Mouse (Mus musculus) embryonic facial prominence, embryonic 12.5 days (tissue): ENCODE results near the gene Sdk2. TPM values are rescaled to one million over a fixed set of nuclear protein-coding genes. Genes with fewer than 3 reads are reported as not detected.

ENCODE experiments used
- ATAC-seq: fragments of 200-750 bp; cut with Nextera tagmentation; 2 replicates; pipeline ENCODE4 v1.8.0; 2017; ENCODE audit not compliant: insufficient number of reproducible peaks, insufficient read depth, low FRiP score, low TSS enrichment
- H3K27ac ChIP-seq: fragments of 300-500 bp; sonication (generic); 2 replicates; pipeline ENCODE4 v1.5.1; 2016; ENCODE audit warnings: mild to moderate bottlenecking
- H3K27me3 ChIP-seq: fragments of 300-500 bp; sonication (generic); 2 replicates; pipeline ENCODE4 v1.6.1; 2016; ENCODE audit warnings: mild to moderate bottlenecking, moderate library complexity
- H3K36me3 ChIP-seq: fragments of 300-500 bp; sonication (generic); 2 replicates; pipeline ENCODE4 v1.6.1; 2016; ENCODE audit warnings: mild to moderate bottlenecking
- H3K4me1 ChIP-seq: fragments of 300-500 bp; sonication (generic); 2 replicates; pipeline ENCODE4 v1.6.1; 2016
- H3K4me2 ChIP-seq: fragments of 300-500 bp; sonication (generic); replicated peaks from 2 replicates; pipeline ENCODE4 v1.6.1; 2016; ENCODE audit warnings: mild to moderate bottlenecking, moderate library complexity
- H3K4me3 ChIP-seq: fragments of 300-500 bp; sonication (generic); 2 replicates; pipeline ENCODE4 v1.5.1; 2016; ENCODE audit warnings: mild to moderate bottlenecking
- H3K9ac ChIP-seq: fragments of 300-500 bp; sonication (generic); 2 replicates; pipeline ENCODE4 v1.6.1; 2016; ENCODE audit warnings: mild to moderate bottlenecking, moderate library complexity
- H3K9me3 ChIP-seq: fragments of 300-500 bp; sonication (generic); 2 replicates; pipeline ENCODE4 v1.6.1; 2016; ENCODE audit warnings: mild to moderate bottlenecking, moderate library complexity
- WGBS: fragments of 180-500 bp; shearing (Covaris S2); methylation state at CpG from one replicate; pipeline ENCODE4 v1.1.7; 2016; 5-methylcytosine and 5-hydroxymethylcytosine counted together
- polyA plus RNA-seq: library from polyadenylated mRNA; unstranded; fragments of >200 nt; fragmentation: Nextera tagmentation; extraction: Ambion mirVana; gene quantifications from 2 replicates; pipeline ENCODE4 v1.2.1, GENCODE M21; 2016

Sdk2 gene
- polyA plus RNA-seq, 1 experiment from 2014 or later = 3.8 TPM

GRCm38 (mm10) chr11:113927231-113927630, 139.6 kb downstream of the Sdk2 start:
- Histone ChIP-seq H3K9ac (no peak overlapping the region), H3K4me1 (peaks cover 10% of the 10 kb centered on the region), H3K4me3 (no peak overlapping the region), H3K9me3 (no peaks in the 10 kb centered on the region), H3K36me3 (no peaks in the 10 kb centered on the region), H3K4me2 (no peak overlapping the region), H3K27me3 (no peaks in the 10 kb centered on the region), H3K27ac (no peak overlapping the region)
- ATAC-seq = no peak
- WGBS = 90% methylated on average over 11 of the region's 11 CpGs

- Histone ChIP-seq H3K4me3 (no peak overlapping the region), H3K4me2 (no peak overlapping the region), H3K27ac (no peak overlapping the region), H3K4me1 (no peaks in the 10 kb centered on the region), H3K36me3 (no peaks in the 10 kb centered on the region), H3K9ac (no peak overlapping the region), H3K9me3 (no peaks in the 10 kb centered on the region; the same call in 1 of the 2 replicates), H3K27me3 (no peaks in the 10 kb centered on the region)
- 56% methylated on average over 5 of the region's 5 CpGs for WGBS
- no peak for ATAC-seq
Observed at GRCm38 (mm10) chr11:113923137-113923536, 143.7 kb downstream of the Sdk2 start.

GRCm38 (mm10) chr11:113903131-113903860, 163.6 kb downstream of the Sdk2 start:
- ATAC-seq = no peak
- H3K27ac ChIP-seq = no peak overlapping the region
- no peak overlapping the region for H3K9ac ChIP-seq
- 0 out of 2 replicates have a peak, but pooled peaks cover 2% of the 10 kb centered on the region for H3K4me1 ChIP-seq
- H3K4me3 ChIP-seq = no peak overlapping the region
- H3K36me3 ChIP-seq = no peaks in the 10 kb centered on the region
- WGBS = 79% methylated on average over 16 of the region's 16 CpGs
- no peaks in the 10 kb centered on the region for H3K27me3 ChIP-seq
- no peaks in the 10 kb centered on the region for H3K9me3 ChIP-seq
- H3K4me2 ChIP-seq = no peak overlapping the region

DNA sequence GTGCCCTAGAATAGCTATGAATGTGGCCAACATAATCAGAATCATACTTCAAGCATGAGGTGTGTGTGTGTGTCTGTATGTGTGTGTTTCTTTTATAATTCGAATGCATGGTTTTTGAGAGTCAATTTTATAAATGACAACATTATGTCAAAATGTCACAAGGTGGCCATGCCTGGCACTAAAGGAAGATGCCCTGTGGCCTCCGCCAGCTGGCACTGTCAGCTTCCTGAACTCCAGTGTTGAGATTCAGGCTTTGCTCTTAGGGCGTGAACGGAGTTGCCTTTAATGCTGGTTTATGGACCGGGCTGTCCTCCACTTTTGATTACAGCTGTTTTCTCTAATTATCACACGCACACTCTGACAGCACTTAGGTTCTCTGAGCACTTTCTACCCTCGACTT, 164.9 kb downstream of the Sdk2 start:
- Histone ChIP-seq H3K27me3 (no peaks in the 10 kb centered on the region), H3K4me1 (no peaks in the 10 kb centered on the region), H3K9me3 (no peaks in the 10 kb centered on the region), H3K36me3 (no peaks in the 10 kb centered on the region), H3K4me2 (no peak overlapping the region), H3K9ac (no peak overlapping the region), H3K4me3 (no peak overlapping the region), H3K27ac (no peak overlapping the region)
- ATAC-seq = no peak
- 83% methylated on average over 7 of the region's 7 CpGs for WGBS

DNA sequence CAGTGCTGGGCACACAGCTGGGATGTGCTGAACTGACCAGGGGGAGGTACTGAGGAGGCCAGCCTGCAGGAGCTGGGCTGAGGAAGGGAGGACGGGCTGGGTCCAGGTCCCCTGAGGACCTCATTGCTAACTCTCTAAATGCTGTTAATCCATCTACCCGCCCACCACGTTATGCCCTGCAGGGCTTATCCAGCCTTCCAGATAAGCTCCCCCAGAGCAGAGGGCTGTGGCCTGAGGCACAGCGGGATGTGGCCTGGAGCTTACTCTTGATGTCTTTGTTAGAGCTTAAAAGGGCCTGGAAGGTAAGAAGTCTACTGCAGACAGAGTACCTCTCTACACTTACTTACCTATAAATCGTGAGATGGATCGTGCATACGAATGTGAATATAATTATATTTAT, 168.2 kb downstream of the Sdk2 start:
- peaks cover 3% of the 10 kb centered on the region; the same call in 1 of the 2 replicates for H3K4me1 ChIP-seq
- 34% methylated on average over 7 of the region's 7 CpGs for WGBS
- no peak overlapping the region for H3K4me2 ChIP-seq
- H3K9me3 ChIP-seq = no peaks in the 10 kb centered on the region
- H3K36me3 ChIP-seq = no peaks in the 10 kb centered on the region
- no peaks in the 10 kb centered on the region for H3K27me3 ChIP-seq
- H3K9ac ChIP-seq = no peak overlapping the region
- H3K27ac ChIP-seq = no peak overlapping the region
- ATAC-seq = no peak
- no peak overlapping the region for H3K4me3 ChIP-seq

DNA sequence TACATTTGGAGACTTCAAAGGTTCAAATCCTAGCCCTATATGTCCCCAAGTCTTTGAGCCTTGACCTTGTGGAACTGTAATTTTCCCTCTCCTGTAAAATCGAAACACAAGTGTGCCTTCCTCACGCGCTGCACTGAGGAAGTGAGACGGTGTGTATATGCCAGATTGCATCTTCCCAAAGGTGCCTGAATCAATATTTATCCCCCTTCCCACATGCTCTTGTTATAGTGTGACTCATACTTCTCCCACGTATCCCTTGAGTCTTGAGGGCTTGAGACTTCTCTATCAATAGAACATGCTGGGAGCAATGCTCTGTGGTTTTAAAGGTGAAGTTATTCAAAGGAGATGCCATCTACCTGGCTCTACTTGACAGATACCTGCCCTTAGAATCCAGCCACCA, 170.8 kb downstream of the Sdk2 start:
- Histone ChIP-seq H3K27ac (no peak overlapping the region), H3K4me1 (peaks cover 21% of the 10 kb centered on the region; the same call in 1 of the 2 replicates), H3K4me2 (no peak overlapping the region), H3K9me3 (no peaks in the 10 kb centered on the region), H3K36me3 (no peaks in the 10 kb centered on the region), H3K4me3 (no peak overlapping the region), H3K9ac (no peak overlapping the region), H3K27me3 (no peaks in the 10 kb centered on the region)
- WGBS = 91% methylated on average over 5 of the region's 5 CpGs
- no peak for ATAC-seq

GRCm38 (mm10) chr11:113892924-113893323, 173.9 kb downstream of the Sdk2 start:
- 57% methylated on average over 6 of the region's 6 CpGs for WGBS
- Histone ChIP-seq H3K4me2 (no peak overlapping the region), H3K9me3 (no peaks in the 10 kb centered on the region), H3K27ac (peak overlapping the region; percentile 32; the same call in 1 of the 2 replicates), H3K4me3 (no peak overlapping the region), H3K9ac (no peak overlapping the region), H3K27me3 (no peaks in the 10 kb centered on the region), H3K36me3 (no peaks in the 10 kb centered on the region), H3K4me1 (peaks cover 21% of the 10 kb centered on the region; the same call in 1 of the 2 replicates)
- ATAC-seq = peak; percentile 49; the same call in 1 of the 2 replicates

GRCm38 (mm10) chr11:113892067-113892466, 174.8 kb downstream of the Sdk2 start:
- Histone ChIP-seq H3K36me3 (no peaks in the 10 kb centered on the region), H3K27me3 (no peaks in the 10 kb centered on the region), H3K4me1 (peaks cover 21% of the 10 kb centered on the region; the same call in 1 of the 2 replicates), H3K4me2 (no peak overlapping the region), H3K9ac (no peak overlapping the region; the same call in 1 of the 2 replicates), H3K27ac (peak overlapping the region; percentile 32; the same call in 1 of the 2 replicates), H3K4me3 (no peak overlapping the region), H3K9me3 (no peaks in the 10 kb centered on the region)
- WGBS = 33% methylated on average over 6 of the region's 6 CpGs
- ATAC-seq = no peak

GRCm38 (mm10) chr11:113888156-113888750, 178.6 kb downstream of the Sdk2 start:
- Histone ChIP-seq H3K4me1 (peaks cover 14% of the 10 kb centered on the region; the same call in 1 of the 2 replicates), H3K27ac (no peak overlapping the region), H3K9ac (no peak overlapping the region), H3K4me2 (no peak overlapping the region), H3K27me3 (no peaks in the 10 kb centered on the region), H3K9me3 (no peaks in the 10 kb centered on the region), H3K4me3 (no peak overlapping the region), H3K36me3 (no peaks in the 10 kb centered on the region)
- no peak for ATAC-seq
- WGBS = 87% methylated on average over 5 of the region's 5 CpGs

GRCm38 (mm10) chr11:113886299-113886698, 180.5 kb downstream of the Sdk2 start:
- H3K9me3 ChIP-seq = no peaks in the 10 kb centered on the region
- H3K4me3 ChIP-seq = no peak overlapping the region
- 77% methylated on average over 7 of the region's 7 CpGs for WGBS
- no peak overlapping the region for H3K9ac ChIP-seq
- H3K27me3 ChIP-seq = no peaks in the 10 kb centered on the region
- no peak for ATAC-seq
- H3K4me1 ChIP-seq = no peaks in the 10 kb centered on the region
- no peaks in the 10 kb centered on the region for H3K36me3 ChIP-seq
- no peak overlapping the region for H3K27ac ChIP-seq
- H3K4me2 ChIP-seq = no peak overlapping the region

- WGBS = 77% methylated on average over 11 of the region's 11 CpGs
- Histone ChIP-seq H3K9ac (no peak overlapping the region), H3K9me3 (no peaks in the 10 kb centered on the region), H3K36me3 (no peaks in the 10 kb centered on the region), H3K4me2 (no peak overlapping the region), H3K4me3 (no peak overlapping the region), H3K27me3 (no peaks in the 10 kb centered on the region), H3K4me1 (no peaks in the 10 kb centered on the region), H3K27ac (no peak overlapping the region)
- no peak for ATAC-seq
Observed at GRCm38 (mm10) chr11:113884962-113885361, 181.9 kb downstream of the Sdk2 start.

- Histone ChIP-seq H3K9me3 (no peaks in the 10 kb centered on the region), H3K4me1 (no peaks in the 10 kb centered on the region), H3K36me3 (no peaks in the 10 kb centered on the region), H3K9ac (no peak overlapping the region), H3K27ac (no peak overlapping the region), H3K4me2 (no peak overlapping the region), H3K4me3 (no peak overlapping the region), H3K27me3 (no peaks in the 10 kb centered on the region)
- WGBS = 80% methylated on average over 8 of the region's 8 CpGs
- no peak for ATAC-seq
Observed at GRCm38 (mm10) chr11:113883031-113883430, 183.8 kb downstream of the Sdk2 start.
